Mouse (Mus musculus) heart, adult 2 months (tissue): ENCODE results near the gene Teddm3. TPM values are rescaled to one million over a fixed set of nuclear protein-coding genes. Genes with fewer than 3 reads are reported as not detected.

ENCODE experiments used
- DNase-seq, 2 experiments: peaks; one replicate each; pipeline ENCODE4 v3.0.0; 2021
- H3K27ac ChIP-seq: fragments of 200-600 bp; 2 replicates; pipeline ENCODE4 v1.8.1; 2022
- H3K27me3 ChIP-seq: fragments of 200-500 bp; 2 replicates; pipeline ENCODE4 v1.6.1; 2012; ENCODE audit warnings: mild to moderate bottlenecking, low read length, inconsistent platforms, mixed read lengths; ENCODE audit not compliant: control insufficient read depth, insufficient read depth
- H3K36me3 ChIP-seq: fragments of 200-500 bp; 2 replicates; pipeline ENCODE4 v1.6.1; 2012; ENCODE audit warnings: low read length, inconsistent platforms; ENCODE audit not compliant: control insufficient read depth, insufficient read depth
- H3K4me1 ChIP-seq: fragments of 200-500 bp; 2 replicates; pipeline ENCODE4 v1.6.1; 2011; ENCODE audit warnings: low read length; ENCODE audit not compliant: control insufficient read depth, insufficient read depth
- H3K4me3 ChIP-seq: fragments of 200-600 bp; 2 replicates; pipeline ENCODE4 v1.8.1; 2022
- H3K79me2 ChIP-seq: fragments of 200-500 bp; replicated peaks from 2 replicates; pipeline ENCODE4 v1.6.1; 2012; ENCODE audit warnings: mild to moderate bottlenecking, inconsistent platforms, low read length, moderate library complexity, mixed read lengths; ENCODE audit not compliant: control insufficient read depth, insufficient read depth
- H3K9ac ChIP-seq: fragments of 200-500 bp; 2 replicates; pipeline ENCODE4 v1.6.1; 2012; ENCODE audit warnings: low read depth, mild to moderate bottlenecking, control low read depth, inconsistent platforms, low read length, mixed read lengths
- CTCF ChIP-seq: fragments of 200-600 bp; IDR thresholded peaks from 2 replicates; pipeline ENCODE4 v1.8.1; 2022; ENCODE audit warnings: antibody characterized with exemption, mild to moderate bottlenecking, moderate library complexity
- EP300 ChIP-seq: fragments of 200-500 bp; IDR thresholded peaks from 2 replicates; pipeline ENCODE4 v1.6.1; 2011; ENCODE audit warnings: low read depth, low read length, control low read depth; ENCODE audit not compliant: insufficient read depth
- POLR2A ChIP-seq: fragments of 200-500 bp; IDR thresholded peaks from 2 replicates; pipeline ENCODE4 v1.6.1; 2011; ENCODE audit warnings: mild to moderate bottlenecking, low read depth, low read length, control low read depth; ENCODE audit not compliant: insufficient read depth
- WGBS: fragments of 180-500 bp; shearing (Covaris S2); methylation state at CpG from one replicate; pipeline ENCODE4 v1.1.7; 2018; 5-methylcytosine and 5-hydroxymethylcytosine counted together
- intact Hi-C: fragments of 180-260 bp; cut with DNase I; formaldehyde crosslinking; loops from one replicate; pipeline ENCODE4 v1.15.1; 2025
- polyA plus RNA-seq: library from polyadenylated mRNA; depleted of rRNA; stranded (reverse); fragments of >200 nt; gene quantifications from 2 replicates; pipeline ENCODE4 v1.2.3, GENCODE M21; 2012
- total RNA-seq, 2 experiments: library from RNA; stranded (reverse); gene quantifications; 2 replicates each; pipeline ENCODE4 v1.2.3; 2021

Gene Teddm3
- total and polyA plus RNA-seq, 3 experiments: not detected

GRCm38 (mm10) chr16:21188345-21188744 lies 34.5 kb upstream of the Teddm3 start:
- no peaks in the 10 kb centered on the region for H3K79me2 ChIP-seq
- H3K27ac ChIP-seq: no peak overlapping the region
- no peak overlapping the region for H3K4me3 ChIP-seq
- no peak overlapping the region for H3K9ac ChIP-seq
- DNase-seq: no peak
- TF ChIP-seq POLR2A (no peak), CTCF (peak; percentile 39), EP300 (no peak)
- H3K4me1 ChIP-seq: peaks cover 2% of the 10 kb centered on the region; the same call in 1 of the 2 replicates
- 81% methylated on average over 3 of the region's 3 CpGs for WGBS
- intact Hi-C loops: no loop called here
- peaks cover 2% of the 10 kb centered on the region; the same call in 1 of the 2 replicates for H3K36me3 ChIP-seq
- H3K27me3 ChIP-seq: no peaks in the 10 kb centered on the region

- peak overlapping the region; percentile 38 for H3K9ac ChIP-seq
- H3K27ac ChIP-seq: peak overlapping the region; percentile 61
- H3K27me3 ChIP-seq: no peaks in the 10 kb centered on the region
- no peak overlapping the region for H3K4me3 ChIP-seq
- intact Hi-C loops: no loop called here
- peaks cover 2% of the 10 kb centered on the region; the same call in 1 of the 2 replicates for H3K36me3 ChIP-seq
- peaks cover 2% of the 10 kb centered on the region; the same call in 1 of the 2 replicates for H3K4me1 ChIP-seq
- no peaks in the 10 kb centered on the region for H3K79me2 ChIP-seq
- 39% methylated on average over 7 of the region's 7 CpGs for WGBS
- no peak for DNase-seq
- TF ChIP-seq CTCF (no peak), POLR2A (no peak), EP300 (no peak)
Measured at GRCm38 (mm10) chr16:21187568-21187967, 33.8 kb upstream of the Teddm3 start.

GRCm38 (mm10) chr16:21184697-21185096 lies 30.9 kb upstream of the Teddm3 start:
- no peak for TF ChIP-seq POLR2A
- TF ChIP-seq EP300: no peak
- no peak for TF ChIP-seq CTCF
- no peak overlapping the region for H3K4me3 ChIP-seq
- no peak for DNase-seq
- intact Hi-C loops: no loop called here
- H3K79me2 ChIP-seq: no peaks in the 10 kb centered on the region
- no peak overlapping the region for H3K27ac ChIP-seq
- no peak overlapping the region for H3K9ac ChIP-seq
- peaks cover 2% of the 10 kb centered on the region; the same call in 1 of the 2 replicates for H3K36me3 ChIP-seq
- H3K4me1 ChIP-seq: peaks cover 2% of the 10 kb centered on the region; the same call in 1 of the 2 replicates
- H3K27me3 ChIP-seq: no peaks in the 10 kb centered on the region

- Histone ChIP-seq H3K36me3 (no peaks in the 10 kb centered on the region), H3K79me2 (no peaks in the 10 kb centered on the region), H3K9ac (no peak overlapping the region), H3K4me3 (no peak overlapping the region), H3K4me1 (no peaks in the 10 kb centered on the region), H3K27ac (no peak overlapping the region), H3K27me3 (no peaks in the 10 kb centered on the region)
- TF ChIP-seq EP300 (no peak), CTCF (no peak), POLR2A (no peak)
- DNase-seq: no peak
- 52% methylated on average over 1 of the region's 1 CpGs for WGBS
- intact Hi-C loops: no loop called here
Measured at GRCm38 (mm10) chr16:21182108-21182507, 28.3 kb upstream of the Teddm3 start.

- Histone ChIP-seq H3K9ac (no peak overlapping the region), H3K4me3 (no peak overlapping the region), H3K79me2 (no peaks in the 10 kb centered on the region), H3K27ac (no peak overlapping the region), H3K27me3 (no peaks in the 10 kb centered on the region), H3K36me3 (no peaks in the 10 kb centered on the region), H3K4me1 (no peaks in the 10 kb centered on the region)
- TF ChIP-seq CTCF: no peak
- TF ChIP-seq EP300: no peak
- TF ChIP-seq POLR2A: no peak
- DNase-seq: no peak
- intact Hi-C loops: no loop called here
- WGBS: 17% methylated on average over 1 of the region's 1 CpGs
Measured at GRCm38 (mm10) chr16:21175236-21175635, 21.4 kb upstream of the Teddm3 start.

- no peak for DNase-seq
- H3K36me3 ChIP-seq: no peaks in the 10 kb centered on the region
- no peak for TF ChIP-seq POLR2A
- TF ChIP-seq CTCF: no peak
- no peak for TF ChIP-seq EP300
- H3K27ac ChIP-seq: no peak overlapping the region
- no peaks in the 10 kb centered on the region for H3K79me2 ChIP-seq
- intact Hi-C loops: loop anchor here (10.0 kb wide), 1 partner anchor 94 kb away; no protein-coding TSS in a partner anchor
- no peak overlapping the region for H3K9ac ChIP-seq
- H3K27me3 ChIP-seq: no peaks in the 10 kb centered on the region
- H3K4me3 ChIP-seq: no peak overlapping the region
- no peaks in the 10 kb centered on the region for H3K4me1 ChIP-seq
- WGBS: 75% methylated on average over 13 of the region's 13 CpGs
Measured at GRCm38 (mm10) chr16:21168730-21169129, 14.9 kb upstream of the Teddm3 start.
